Mouse (Mus musculus) liver, embryonic 14.5 days (tissue): ENCODE measurements around the gene Intu.

ENCODE experiments used
- CTCF ChIP-seq: IDR thresholded peaks from 2 replicates; pipeline ENCODE4 v1.5.1; 2016; ENCODE audit warnings: antibody characterized with exemption, low read depth, control low read depth
- EP300 ChIP-seq: IDR thresholded peaks from 2 replicates; pipeline ENCODE4 v1.6.1; 2016; ENCODE audit warnings: antibody characterized with exemption, low read depth

DNA sequence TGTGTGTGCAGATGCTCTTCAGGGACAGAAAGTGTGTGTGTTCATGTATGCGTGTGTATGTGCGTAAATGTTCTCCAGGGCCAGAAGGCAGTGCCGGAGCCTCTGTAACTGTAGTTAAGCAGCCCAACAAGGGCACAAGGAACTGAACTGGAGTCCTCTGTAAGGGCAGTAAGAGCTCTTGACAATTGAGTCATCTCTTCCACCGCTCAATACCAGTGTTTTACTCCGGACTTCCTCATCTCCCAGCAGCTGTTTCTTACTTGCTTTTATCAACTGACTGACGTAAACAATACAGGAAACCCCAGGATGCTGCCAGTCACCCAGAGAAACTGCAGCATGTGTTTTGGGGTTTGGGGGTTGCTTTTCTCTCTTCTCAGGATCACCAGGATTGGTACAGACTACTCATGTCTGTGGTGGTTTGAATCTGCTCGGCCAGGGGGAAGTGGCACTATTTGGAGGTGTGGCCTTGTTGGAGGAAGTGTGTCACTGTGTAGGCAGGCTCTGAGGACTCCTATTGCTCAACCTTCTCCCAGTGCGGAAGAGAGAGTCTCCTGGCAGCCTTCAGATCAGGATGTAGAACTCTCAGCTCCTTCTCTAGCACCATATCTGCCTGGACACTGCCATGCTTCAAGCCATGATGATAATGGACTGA is 30.8 kb upstream of the Intu start:
- TF ChIP-seq CTCF (no peak), EP300 (no peak)
